In genomic region chr13:112170872-112171271, GRCm38 (mm10) we compare ENCODE assay signal across 23 mouse cellular contexts.
DNase-seq lines count a peak whose midpoint lies in the region; ATAC-seq and TF ChIP-seq lines count a peak whose summit lies in the region.
"Had no signal": no experiment of that assay in that cellular context is flagged by ENCODE, and none has a peak within 500 bp of the region (broad histone marks: within the 10 kb centered on the region; RNA-seq: fewer than 3 reads in every experiment).

No protein-coding gene starts in this region.

- intact Hi-C loops in heart, adult 2 months (cut with DNase I), result no loop called here

- H3K4me3 ChIP-seq in heart, embryonic 10.5 days, result no peak overlapping the region
- H3K4me3 ChIP-seq in heart, adult 2 months, result no peak overlapping the region
- H3K4me3 ChIP-seq in midbrain, embryonic 11.5 days (ENCODE audit: low read depth, low read length), result no peak overlapping the region
- H3K4me3 ChIP-seq in midbrain, embryonic 13.5 days (replicated peaks), result no peak overlapping the region
- H3K4me3 ChIP-seq: embryonic facial prominence, embryonic 12.5 days; embryonic facial prominence, embryonic 15.5 days; hindbrain, embryonic 12.5 days; hindbrain, embryonic 15.5 days had no signal

- no peaks in the 10 kb centered on the region for H3K36me3 ChIP-seq in heart, embryonic 10.5 days
- no peaks in the 10 kb centered on the region for H3K36me3 ChIP-seq in heart, adult 2 months (ENCODE audit: control insufficient read depth, insufficient read depth, low read length)
- no peaks in the 10 kb centered on the region for H3K36me3 ChIP-seq in midbrain, embryonic 11.5 days (ENCODE audit: control insufficient read depth, insufficient read depth, low read length)
- H3K36me3 ChIP-seq in midbrain, embryonic 13.5 days, result no peaks in the 10 kb centered on the region
- H3K36me3 ChIP-seq: embryonic facial prominence, embryonic 12.5 days; embryonic facial prominence, embryonic 15.5 days; G1E; hindbrain, embryonic 12.5 days; hindbrain, embryonic 15.5 days had no signal

- WGBS in heart, embryonic 10.5 days, result 86% methylated on average over 3 of the region's 3 CpGs
- WGBS in heart, adult 2 months, result 94% methylated on average over 3 of the region's 3 CpGs
- WGBS in midbrain, embryonic 11.5 days, result 92% methylated on average over 3 of the region's 3 CpGs
- 91% methylated on average over 3 of the region's 3 CpGs for WGBS in midbrain, embryonic 13.5 days

- H3K27me3 ChIP-seq in heart, embryonic 10.5 days (ENCODE audit: insufficient read depth, poor library complexity, severe bottlenecking), result no peaks in the 10 kb centered on the region
- no peaks in the 10 kb centered on the region for H3K27me3 ChIP-seq in heart, adult 2 months (ENCODE audit: control insufficient read depth, insufficient read depth, low read length)
- no peaks in the 10 kb centered on the region for H3K27me3 ChIP-seq in midbrain, embryonic 11.5 days (ENCODE audit: control insufficient read depth, insufficient read depth, low read length)
- H3K27me3 ChIP-seq in midbrain, embryonic 13.5 days, result no peaks in the 10 kb centered on the region
- H3K27me3 ChIP-seq: CH12.LX; embryonic facial prominence, embryonic 12.5 days; embryonic facial prominence, embryonic 15.5 days; hindbrain, embryonic 12.5 days; hindbrain, embryonic 15.5 days; Patski had no signal

- no peaks in the 10 kb centered on the region for H3K79me2 ChIP-seq in heart, adult 2 months (replicated peaks; ENCODE audit: control insufficient read depth, insufficient read depth, low read length)

- no peak for TF ChIP-seq POLR2A in heart, adult 2 months (IDR thresholded peaks at IDR 0.05; ENCODE audit: insufficient read depth, low read depth, low read length)

- DNase-seq in heart, embryonic 10.5 days (ENCODE audit: low spot score), result peak; percentile 24
- no peak for DNase-seq in heart, adult 2 months
- DNase-seq in midbrain, embryonic 11.5 days (ENCODE audit: low spot score, missing footprints), result peak; percentile 37
- DNase-seq in urinary bladder, adult 2 months (ENCODE audit: low spot score), result no peak
- DNase-seq: adrenal gland, postnatal 10 days; adrenal gland, postnatal 36 days; B cell, adult 2 months; cerebellum, adult 18-20 months; cerebellum, adult 9-10 months; cerebellum, postnatal 14 days; forebrain, postnatal 0 days; gastrocnemius, postnatal 25 days had no signal

- no peak for TF ChIP-seq CTCF in heart, adult 2 months (IDR thresholded peaks at IDR 0.05)

- H3K27ac ChIP-seq in heart, embryonic 10.5 days, result no peak overlapping the region
- no peak overlapping the region for H3K27ac ChIP-seq in heart, adult 2 months
- no peak overlapping the region for H3K27ac ChIP-seq in midbrain, embryonic 11.5 days (ENCODE audit: low read depth, low read length)
- H3K27ac ChIP-seq in midbrain, embryonic 13.5 days, result no peak overlapping the region
- H3K27ac ChIP-seq: embryonic facial prominence, embryonic 12.5 days; embryonic facial prominence, embryonic 15.5 days; hindbrain, embryonic 12.5 days; hindbrain, embryonic 15.5 days had no signal

- H3K9ac ChIP-seq in heart, adult 2 months (ENCODE audit: low read depth, low read length), result no peak overlapping the region
- no peak overlapping the region for H3K9ac ChIP-seq in midbrain, embryonic 11.5 days (ENCODE audit: low read length)
- no peak overlapping the region for H3K9ac ChIP-seq in midbrain, embryonic 13.5 days (replicated peaks)
- H3K9ac ChIP-seq: embryonic facial prominence, embryonic 12.5 days; embryonic facial prominence, embryonic 15.5 days; forebrain, postnatal 0 days; hindbrain, embryonic 12.5 days; hindbrain, embryonic 15.5 days had no signal

- ATAC-seq in midbrain, embryonic 11.5 days (ENCODE audit: low FRiP score), result no peak
- no peak for ATAC-seq in midbrain, embryonic 13.5 days
- peak; percentile 72 for ATAC-seq in megakaryocyte progenitor cell, adult 5-6 weeks (replicated peaks; ENCODE audit: poor library complexity)
- ATAC-seq: forebrain, embryonic 14.5 days; forebrain, postnatal 0 days; Patski had no signal

- TF ChIP-seq EP300 in heart, adult 2 months (IDR thresholded peaks at IDR 0.05; ENCODE audit: insufficient read depth, low read depth, low read length), result no peak

- H3K4me2 ChIP-seq in midbrain, embryonic 11.5 days, result no peak overlapping the region
- no peak overlapping the region for H3K4me2 ChIP-seq in midbrain, embryonic 13.5 days (replicated peaks)
- H3K4me2 ChIP-seq: embryonic facial prominence, embryonic 12.5 days; embryonic facial prominence, embryonic 15.5 days; heart, embryonic 11.5 days; hindbrain, embryonic 12.5 days; hindbrain, embryonic 15.5 days had no signal

- no peaks in the 10 kb centered on the region for H3K9me3 ChIP-seq in heart, embryonic 10.5 days
- H3K9me3 ChIP-seq in midbrain, embryonic 11.5 days (ENCODE audit: control insufficient read depth, low read length), result no peaks in the 10 kb centered on the region
- no peaks in the 10 kb centered on the region for H3K9me3 ChIP-seq in midbrain, embryonic 13.5 days
- H3K9me3 ChIP-seq: embryonic facial prominence, embryonic 12.5 days; embryonic facial prominence, embryonic 15.5 days; G1E; hindbrain, embryonic 12.5 days; hindbrain, embryonic 15.5 days had no signal

- H3K4me1 ChIP-seq in heart, embryonic 10.5 days, result peaks cover 8% of the 10 kb centered on the region; the same call in 1 of the 2 replicates
- peaks cover 1% of the 10 kb centered on the region; the same call in 1 of the 2 replicates for H3K4me1 ChIP-seq in heart, adult 2 months (ENCODE audit: control insufficient read depth, insufficient read depth, low read length)
- peaks cover 5% of the 10 kb centered on the region; the same call in 1 of the 2 replicates for H3K4me1 ChIP-seq in midbrain, embryonic 11.5 days (ENCODE audit: control insufficient read depth, insufficient read depth, low read length)
- peaks cover 12% of the 10 kb centered on the region for H3K4me1 ChIP-seq in midbrain, embryonic 13.5 days (replicated peaks)
- H3K4me1 ChIP-seq: embryonic facial prominence, embryonic 15.5 days had no signal

Comparison
In these comparisons a context has a peak if more than half of its experiments do, and no peak if none do; other contexts are left out.
1. DNase-seq: peak in heart, embryonic 10.5 days (single experiment) and midbrain, embryonic 11.5 days (single experiment); none in heart, adult 2 months (0 of 2) and urinary bladder, adult 2 months (single experiment).